Mouse (Mus musculus): ENCODE measurements around the gene Cacna1d. TPM values are rescaled to one million over a fixed set of nuclear protein-coding genes. Genes with fewer than 3 reads are reported as not detected.

The Cacna1d gene
- total and polyA plus RNA-seq, 2 experiments, result 0.55 to 0.72 TPM

GRCm38 (mm10) chr14:30251351-30251750 lies 239.9 kb downstream of the Cacna1d start:
- 94% methylated on average over 5 of the region's 5 CpGs for WGBS
- H3K9ac ChIP-seq (ENCODE audit: low read depth, low read length), result no peak overlapping the region
- H3K27me3 ChIP-seq (ENCODE audit: control insufficient read depth, insufficient read depth, low read length), result no peaks in the 10 kb centered on the region

GRCm38 (mm10) chr14:30249591-30249990 lies 241.7 kb downstream of the Cacna1d start:
- Histone ChIP-seq H3K27ac (replicated peaks; ENCODE audit: insufficient read depth, low read depth, low read length) (no peak overlapping the region), H3K4me3 (ENCODE audit: insufficient read depth, low read depth, low read length) (no peak overlapping the region), H3K27me3 (ENCODE audit: control insufficient read depth, insufficient read depth, low read length) (no peaks in the 10 kb centered on the region), H3K9ac (ENCODE audit: low read depth, low read length) (no peak overlapping the region), H3K36me3 (ENCODE audit: control insufficient read depth, insufficient read depth, low read length) (no peaks in the 10 kb centered on the region), H3K4me1 (ENCODE audit: control insufficient read depth, insufficient read depth, low read length) (no peaks in the 10 kb centered on the region), H3K79me2 (ENCODE audit: control insufficient read depth, insufficient read depth, low read length) (no peaks in the 10 kb centered on the region)
- DNase-seq (ENCODE audit: extremely low read depth, low read depth, low spot score), result no peak
- 81% methylated on average over 4 of the region's 4 CpGs for WGBS
- no peak for TF ChIP-seq POLR2A (IDR thresholded peaks at IDR 0.05; ENCODE audit: extremely low read depth, insufficient read depth, low read length)
- no peak for TF ChIP-seq CTCF (IDR thresholded peaks at IDR 0.05; ENCODE audit: low read depth, low read length)

More at GRCm38 (mm10) chr14:30251351-30251750, 239.9 kb downstream of the Cacna1d start:
- peaks cover 2% of the 10 kb centered on the region for H3K4me1 ChIP-seq (ENCODE audit: control insufficient read depth, insufficient read depth, low read length)
- no peaks in the 10 kb centered on the region for H3K79me2 ChIP-seq (ENCODE audit: control insufficient read depth, insufficient read depth, low read length)
- no peak overlapping the region for H3K27ac ChIP-seq (replicated peaks; ENCODE audit: insufficient read depth, low read depth, low read length)
- TF ChIP-seq POLR2A (IDR thresholded peaks at IDR 0.05; ENCODE audit: extremely low read depth, insufficient read depth, low read length) (no peak), CTCF (IDR thresholded peaks at IDR 0.05; ENCODE audit: low read depth, low read length) (no peak)
- no peak overlapping the region for H3K4me3 ChIP-seq (ENCODE audit: insufficient read depth, low read depth, low read length)
- DNase-seq (ENCODE audit: extremely low read depth, low read depth, low spot score), result no peak
- no peaks in the 10 kb centered on the region for H3K36me3 ChIP-seq (ENCODE audit: control insufficient read depth, insufficient read depth, low read length)

DNA sequence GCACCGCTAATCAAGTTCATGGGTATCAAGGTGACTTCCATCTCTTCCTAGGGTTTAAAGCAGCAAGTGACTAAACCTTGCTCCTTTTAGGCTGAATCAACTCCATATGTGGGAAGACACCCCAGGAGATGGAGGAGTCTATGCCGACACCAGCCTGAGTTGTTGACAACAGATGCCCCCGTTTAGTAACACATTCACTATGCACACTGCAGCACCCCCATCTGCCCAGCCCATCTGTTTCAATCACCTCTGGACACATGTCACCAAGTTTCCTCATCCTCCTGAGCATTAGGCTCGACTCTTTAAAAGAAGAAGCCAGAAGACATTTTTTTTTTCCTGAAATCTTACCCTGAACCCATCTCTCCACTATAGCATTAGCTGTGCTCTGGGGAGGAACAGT lies 242.4 kb downstream of the Cacna1d start:
- 90% methylated on average over 4 of the region's 4 CpGs for WGBS
- no peaks in the 10 kb centered on the region for H3K79me2 ChIP-seq (ENCODE audit: control insufficient read depth, insufficient read depth, low read length)

GRCm38 (mm10) chr14:30248121-30248520 lies 243.1 kb downstream of the Cacna1d start:
- no peaks in the 10 kb centered on the region for H3K27me3 ChIP-seq (ENCODE audit: control insufficient read depth, insufficient read depth, low read length)
- no peak for TF ChIP-seq CTCF (IDR thresholded peaks at IDR 0.05; ENCODE audit: low read depth, low read length)
- no peak for TF ChIP-seq POLR2A (IDR thresholded peaks at IDR 0.05; ENCODE audit: extremely low read depth, insufficient read depth, low read length)
- no peaks in the 10 kb centered on the region for H3K79me2 ChIP-seq (ENCODE audit: control insufficient read depth, insufficient read depth, low read length)
- no peak for DNase-seq (ENCODE audit: extremely low read depth, low read depth, low spot score)
- WGBS, result 83% methylated on average over 8 of the region's 8 CpGs
- no peaks in the 10 kb centered on the region for H3K4me1 ChIP-seq (ENCODE audit: control insufficient read depth, insufficient read depth, low read length)
- no peak overlapping the region for H3K9ac ChIP-seq (ENCODE audit: low read depth, low read length)
- no peak overlapping the region for H3K27ac ChIP-seq (replicated peaks; ENCODE audit: insufficient read depth, low read depth, low read length)
- no peak overlapping the region for H3K4me3 ChIP-seq (ENCODE audit: insufficient read depth, low read depth, low read length)
- H3K36me3 ChIP-seq (ENCODE audit: control insufficient read depth, insufficient read depth, low read length), result no peaks in the 10 kb centered on the region

More for the DNA sequence above, 242.4 kb downstream of the Cacna1d start:
- Histone ChIP-seq H3K4me3 (ENCODE audit: insufficient read depth, low read depth, low read length) (no peak overlapping the region), H3K4me1 (ENCODE audit: control insufficient read depth, insufficient read depth, low read length) (no peaks in the 10 kb centered on the region), H3K9ac (ENCODE audit: low read depth, low read length) (no peak overlapping the region), H3K27ac (replicated peaks; ENCODE audit: insufficient read depth, low read depth, low read length) (no peak overlapping the region), H3K27me3 (ENCODE audit: control insufficient read depth, insufficient read depth, low read length) (no peaks in the 10 kb centered on the region), H3K36me3 (ENCODE audit: control insufficient read depth, insufficient read depth, low read length) (no peaks in the 10 kb centered on the region)
- no peak for DNase-seq (ENCODE audit: extremely low read depth, low read depth, low spot score)
- TF ChIP-seq POLR2A (IDR thresholded peaks at IDR 0.05; ENCODE audit: extremely low read depth, insufficient read depth, low read length) (no peak), CTCF (IDR thresholded peaks at IDR 0.05; ENCODE audit: low read depth, low read length) (no peak)

DNA sequence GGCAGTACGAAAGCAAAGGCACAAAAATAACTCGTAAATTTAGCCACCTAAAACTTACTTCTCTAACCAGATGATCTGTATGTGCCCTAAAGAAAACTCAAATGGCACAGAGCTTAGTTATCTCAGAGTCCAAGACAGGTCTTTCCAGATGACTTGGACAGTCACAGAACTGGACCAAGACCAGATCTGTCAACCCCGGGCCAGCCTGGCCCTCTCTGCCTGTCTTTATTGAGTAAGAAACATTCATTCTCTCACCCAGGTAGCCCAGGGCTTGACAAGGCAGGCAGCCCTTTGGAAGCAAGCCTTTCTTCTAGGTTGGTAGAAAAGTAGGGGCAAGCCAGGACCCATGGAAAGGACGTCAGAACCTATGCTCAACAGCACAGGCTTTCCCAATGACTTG lies 243.6 kb downstream of the Cacna1d start:
- DNase-seq (ENCODE audit: extremely low read depth, low read depth, low spot score), result no peak
- 72% methylated on average over 4 of the region's 4 CpGs for WGBS
- H3K79me2 ChIP-seq (ENCODE audit: control insufficient read depth, insufficient read depth, low read length), result no peaks in the 10 kb centered on the region
- H3K36me3 ChIP-seq (ENCODE audit: control insufficient read depth, insufficient read depth, low read length), result no peaks in the 10 kb centered on the region
- H3K4me3 ChIP-seq (ENCODE audit: insufficient read depth, low read depth, low read length), result no peak overlapping the region
- H3K27me3 ChIP-seq (ENCODE audit: control insufficient read depth, insufficient read depth, low read length), result no peaks in the 10 kb centered on the region
- H3K27ac ChIP-seq (replicated peaks; ENCODE audit: insufficient read depth, low read depth, low read length), result no peak overlapping the region
- no peak overlapping the region for H3K9ac ChIP-seq (ENCODE audit: low read depth, low read length)
- no peaks in the 10 kb centered on the region for H3K4me1 ChIP-seq (ENCODE audit: control insufficient read depth, insufficient read depth, low read length)
- TF ChIP-seq POLR2A (IDR thresholded peaks at IDR 0.05; ENCODE audit: extremely low read depth, insufficient read depth, low read length) (no peak), CTCF (IDR thresholded peaks at IDR 0.05; ENCODE audit: low read depth, low read length) (no peak)

- H3K79me2 ChIP-seq (ENCODE audit: control insufficient read depth, insufficient read depth, low read length), result no peaks in the 10 kb centered on the region
- no peaks in the 10 kb centered on the region for H3K27me3 ChIP-seq (ENCODE audit: control insufficient read depth, insufficient read depth, low read length)
- 77% methylated on average over 5 of the region's 5 CpGs for WGBS
- H3K36me3 ChIP-seq (ENCODE audit: control insufficient read depth, insufficient read depth, low read length), result no peaks in the 10 kb centered on the region
- no peak for TF ChIP-seq CTCF (IDR thresholded peaks at IDR 0.05; ENCODE audit: low read depth, low read length)
- no peak for TF ChIP-seq POLR2A (IDR thresholded peaks at IDR 0.05; ENCODE audit: extremely low read depth, insufficient read depth, low read length)
- no peak overlapping the region for H3K27ac ChIP-seq (replicated peaks; ENCODE audit: insufficient read depth, low read depth, low read length)
- DNase-seq (ENCODE audit: extremely low read depth, low read depth, low spot score), result no peak
- no peak overlapping the region for H3K4me3 ChIP-seq (ENCODE audit: insufficient read depth, low read depth, low read length)
- no peaks in the 10 kb centered on the region for H3K4me1 ChIP-seq (ENCODE audit: control insufficient read depth, insufficient read depth, low read length)
- no peak overlapping the region for H3K9ac ChIP-seq (ENCODE audit: low read depth, low read length)
Measured at GRCm38 (mm10) chr14:30244776-30245175, 246.5 kb downstream of the Cacna1d start.

Measured in liver, adult 2 months (tissue).